Mouse (Mus musculus) kidney, embryonic 14.5 days (tissue): ENCODE measurements at regions not wholly inside any gene's neighbourhood (a gene's known extent, or its start where the extent isn't known, plus 50 kb on each side); places are given as distances from the start of the nearest gene placed in this dataset.

ENCODE experiments used
- ATAC-seq: fragments of 200-750 bp; cut with Nextera tagmentation; 2 replicates; pipeline ENCODE4 v1.8.0; 2017; ENCODE audit warnings: moderate number of reproducible peaks, mild to moderate bottlenecking, moderate TSS enrichment, moderate library complexity; ENCODE audit not compliant: low FRiP score, low TSS enrichment
- H3K27ac ChIP-seq: fragments of 300-500 bp; sonication (generic); 2 replicates; pipeline ENCODE4 v1.5.1; 2014; ENCODE audit warnings: low read depth, mild to moderate bottlenecking, low read length, moderate library complexity, mixed read lengths
- H3K27me3 ChIP-seq: fragments of 300-500 bp; sonication (generic); 2 replicates; pipeline ENCODE4 v1.6.1; 2014; ENCODE audit warnings: mild to moderate bottlenecking, low read length; ENCODE audit not compliant: control insufficient read depth, insufficient read depth
- H3K36me3 ChIP-seq: fragments of 300-500 bp; sonication (generic); 2 replicates; pipeline ENCODE4 v1.6.1; 2014; ENCODE audit warnings: low read length, mixed read lengths; ENCODE audit not compliant: control insufficient read depth, insufficient read depth
- H3K4me1 ChIP-seq: fragments of 300-500 bp; sonication (generic); 2 replicates; pipeline ENCODE4 v1.6.1; 2014; ENCODE audit warnings: low read length, mixed read lengths; ENCODE audit not compliant: control insufficient read depth, insufficient read depth
- H3K4me2 ChIP-seq: fragments of 300-500 bp; sonication (generic); replicated peaks from 2 replicates; pipeline ENCODE4 v1.6.1; 2014; ENCODE audit warnings: low read depth, mild to moderate bottlenecking, low read length
- H3K4me3 ChIP-seq: fragments of 300-500 bp; sonication (generic); 2 replicates; pipeline ENCODE4 v1.5.1; 2014; ENCODE audit warnings: mild to moderate bottlenecking, low read length
- H3K9ac ChIP-seq: fragments of 300-500 bp; sonication (generic); 2 replicates; pipeline ENCODE4 v1.6.1; 2014; ENCODE audit warnings: low read depth, mild to moderate bottlenecking, low read length, moderate library complexity
- H3K9me3 ChIP-seq: fragments of 300-500 bp; sonication (generic); 2 replicates; pipeline ENCODE4 v1.6.1; 2016; ENCODE audit warnings: low read length; ENCODE audit not compliant: control insufficient read depth
- WGBS: fragments of 180-500 bp; shearing (Covaris S2); extraction: QIAGEN DNeasy Blood & Tissue Kit; methylation state at CpG from one replicate; pipeline ENCODE4 v1.1.7; 2014; 5-methylcytosine and 5-hydroxymethylcytosine counted together

GRCm38 (mm10) chr15:7037475-7037874 lies 52.9 kb upstream of the Lifr start:
- 86% methylated on average over 8 of the region's 8 CpGs for WGBS
- Histone ChIP-seq H3K4me3 (no peak overlapping the region), H3K4me2 (no peak overlapping the region), H3K9ac (no peak overlapping the region), H3K9me3 (no peaks in the 10 kb centered on the region), H3K27ac (no peak overlapping the region), H3K4me1 (no peaks in the 10 kb centered on the region), H3K27me3 (no peaks in the 10 kb centered on the region), H3K36me3 (no peaks in the 10 kb centered on the region)
- no peak for ATAC-seq

- Histone ChIP-seq H3K4me2 (no peak overlapping the region), H3K9ac (no peak overlapping the region), H3K36me3 (no peaks in the 10 kb centered on the region), H3K27ac (no peak overlapping the region), H3K9me3 (no peaks in the 10 kb centered on the region), H3K4me1 (no peaks in the 10 kb centered on the region), H3K4me3 (no peak overlapping the region), H3K27me3 (no peaks in the 10 kb centered on the region)
- 74% methylated on average over 5 of the region's 5 CpGs for WGBS
- no peak for ATAC-seq
These were observed 51.3 kb upstream of the Lifr start for GRCm38 (mm10) chr15:7039119-7039518.

GRCm38 (mm10) chr15:7039825-7040224 lies 50.6 kb upstream of the Lifr start:
- no peak overlapping the region for H3K27ac ChIP-seq
- H3K4me3 ChIP-seq, result no peak overlapping the region
- H3K4me2 ChIP-seq, result no peak overlapping the region
- H3K9me3 ChIP-seq, result no peaks in the 10 kb centered on the region
- no peaks in the 10 kb centered on the region for H3K4me1 ChIP-seq
- no peak for ATAC-seq
- no peaks in the 10 kb centered on the region for H3K27me3 ChIP-seq
- H3K9ac ChIP-seq, result no peak overlapping the region
- WGBS, result 94% methylated on average over 4 of the region's 4 CpGs
- no peaks in the 10 kb centered on the region for H3K36me3 ChIP-seq
